Mouse (Mus musculus) liver, adult 2 months (tissue): ENCODE measurements around the gene Pusl1. TPM values are rescaled to one million over a fixed set of nuclear protein-coding genes. Genes with fewer than 3 reads are reported as not detected.

Source experiments
- DNase-seq: peaks from one replicate; pipeline ENCODE4 v3.0.0-alpha.2; 2011; ENCODE audit warnings: low read depth, low spot score; ENCODE audit errors: extremely low read depth
- H3K27ac ChIP-seq: fragments of 200-500 bp; replicated peaks from 2 replicates; pipeline ENCODE4 v1.5.1; 2012; ENCODE audit warnings: low read depth, mild to moderate bottlenecking, control low read depth, inconsistent platforms, low read length; ENCODE audit not compliant: insufficient read depth
- H3K27me3 ChIP-seq: fragments of 200-500 bp; 2 replicates; pipeline ENCODE4 v1.6.1; 2012; ENCODE audit warnings: mild to moderate bottlenecking, moderate library complexity, low read length, inconsistent platforms; ENCODE audit not compliant: control insufficient read depth, insufficient read depth
- H3K36me3 ChIP-seq: fragments of 200-500 bp; 2 replicates; pipeline ENCODE4 v1.6.1; 2012; ENCODE audit warnings: low read length, inconsistent platforms; ENCODE audit not compliant: control insufficient read depth, insufficient read depth
- H3K4me1 ChIP-seq: fragments of 200-500 bp; 2 replicates; pipeline ENCODE4 v1.6.1; 2011; ENCODE audit warnings: low read length; ENCODE audit not compliant: control insufficient read depth, insufficient read depth
- H3K4me3 ChIP-seq: fragments of 200-500 bp; 2 replicates; pipeline ENCODE4 v1.5.1; 2011; ENCODE audit warnings: low read depth, mild to moderate bottlenecking, control low read depth, low read length, moderate library complexity; ENCODE audit not compliant: insufficient read depth
- H3K79me2 ChIP-seq: fragments of 200-500 bp; 2 replicates; pipeline ENCODE4 v1.6.1; 2012; ENCODE audit warnings: inconsistent platforms, mild to moderate bottlenecking, low read length, moderate library complexity; ENCODE audit not compliant: control insufficient read depth, insufficient read depth
- H3K9ac ChIP-seq: fragments of 200-500 bp; 2 replicates; pipeline ENCODE4 v1.6.1; 2012; ENCODE audit warnings: low read depth, mild to moderate bottlenecking, control low read depth, inconsistent platforms, low read length
- CTCF ChIP-seq: fragments of 200-500 bp; IDR thresholded peaks from 2 replicates; pipeline ENCODE4 v1.5.1; 2011; ENCODE audit warnings: low read depth, low read length, control low read depth
- POLR2A ChIP-seq: fragments of 200-500 bp; IDR thresholded peaks from 2 replicates; pipeline ENCODE4 v1.6.1; 2011; ENCODE audit warnings: low read length, control low read depth; ENCODE audit not compliant: insufficient read depth; ENCODE audit errors: extremely low read depth
- WGBS: fragments of 180-500 bp; shearing (Covaris S2); methylation state at CpG from one replicate; pipeline ENCODE4 v1.1.7; 2018; 5-methylcytosine and 5-hydroxymethylcytosine counted together
- polyA plus RNA-seq: library from polyadenylated mRNA; depleted of rRNA; stranded (reverse); fragments of >200 nt; gene quantifications from 2 replicates; pipeline ENCODE4 v1.2.3, GENCODE M21; 2012
- total RNA-seq: library from RNA; depleted of rRNA; stranded (reverse); fragments of >200 nt; gene quantifications from 2 replicates; pipeline ENCODE4 v1.2.3, GENCODE M21; 2014

The Pusl1 gene
- total and polyA plus RNA-seq, 2 experiments: 13.6 to 33.5 TPM

- H3K9ac ChIP-seq: peak overlapping the region; percentile 76
- H3K27me3 ChIP-seq: no peaks in the 10 kb centered on the region
- peak overlapping the region; percentile 30 for H3K27ac ChIP-seq
- no peak for TF ChIP-seq CTCF
- TF ChIP-seq POLR2A: no peak
- WGBS: 4% methylated on average over 22 of the region's 22 CpGs
- DNase-seq: peak; percentile 57
- H3K36me3 ChIP-seq: peaks cover 4% of the 10 kb centered on the region; the same call in 1 of the 2 replicates
- peaks cover 4% of the 10 kb centered on the region; the same call in 1 of the 2 replicates for H3K79me2 ChIP-seq
- H3K4me1 ChIP-seq: peaks cover 10% of the 10 kb centered on the region
- H3K4me3 ChIP-seq: peak overlapping the region; percentile 90
Observed at GRCm38 (mm10) chr4:155868614-155869298, 22.8 kb downstream of the Pusl1 start.

GRCm38 (mm10) chr4:155863001-155863400, 28.6 kb downstream of the Pusl1 start, which contains the start of gene Tas1r3:
Gene Tas1r3, minus strand, starts transcription at chr4:155863362.
- Histone ChIP-seq H3K79me2 (no peaks in the 10 kb centered on the region), H3K4me3 (no peak within 1 kb of the TSS), H3K4me1 (no peaks in the 10 kb centered on the region), H3K27ac (no peak within 1 kb of the TSS), H3K36me3 (peaks cover 6% of the 10 kb centered on the region; the same call in 1 of the 2 replicates), H3K9ac (no peak within 1 kb of the TSS), H3K27me3 (no peaks in the 10 kb centered on the region)
- TF ChIP-seq CTCF: no peak
- TF ChIP-seq POLR2A: no peak
- no peak for DNase-seq
- WGBS: 78% methylated on average over 5 of the region's 5 CpGs

GRCm38 (mm10) chr4:155861787-155862186, 29.8 kb downstream of the Pusl1 start:
- peak; percentile 39 for DNase-seq

GRCm38 (mm10) chr4:155859318-155859717, 32.3 kb downstream of the Pusl1 start:
- WGBS: 70% methylated on average over 13 of the region's 13 CpGs
- DNase-seq: no peak
- H3K4me1 ChIP-seq: no peaks in the 10 kb centered on the region
- H3K4me3 ChIP-seq: no peak overlapping the region
- TF ChIP-seq POLR2A (no peak), CTCF (no peak)
- H3K27me3 ChIP-seq: no peaks in the 10 kb centered on the region
- H3K9ac ChIP-seq: no peak overlapping the region
- no peak overlapping the region for H3K27ac ChIP-seq
- H3K79me2 ChIP-seq: no peaks in the 10 kb centered on the region
- H3K36me3 ChIP-seq: peaks cover 7% of the 10 kb centered on the region; the same call in 1 of the 2 replicates

More at GRCm38 (mm10) chr4:155861787-155862186, 29.8 kb downstream of the Pusl1 start:
- TF ChIP-seq POLR2A: no peak
- no peak for TF ChIP-seq CTCF
- Histone ChIP-seq H3K27ac (no peak overlapping the region), H3K4me3 (no peak overlapping the region), H3K27me3 (no peaks in the 10 kb centered on the region), H3K9ac (no peak overlapping the region), H3K4me1 (no peaks in the 10 kb centered on the region), H3K36me3 (peaks cover 6% of the 10 kb centered on the region; the same call in 1 of the 2 replicates), H3K79me2 (no peaks in the 10 kb centered on the region)
- 64% methylated on average over 7 of the region's 7 CpGs for WGBS

- Histone ChIP-seq H3K79me2 (peaks cover 2% of the 10 kb centered on the region; the same call in 1 of the 2 replicates), H3K9ac (no peak overlapping the region), H3K27ac (no peak overlapping the region), H3K4me3 (no peak overlapping the region), H3K27me3 (no peaks in the 10 kb centered on the region), H3K4me1 (no peaks in the 10 kb centered on the region), H3K36me3 (peaks cover 7% of the 10 kb centered on the region; the same call in 1 of the 2 replicates)
- DNase-seq: no peak
- TF ChIP-seq CTCF (no peak), POLR2A (no peak)
- WGBS: 82% methylated on average over 3 of the region's 3 CpGs
Observed at GRCm38 (mm10) chr4:155856881-155857280, 34.7 kb downstream of the Pusl1 start.

GRCm38 (mm10) chr4:155856071-155856470, 35.5 kb downstream of the Pusl1 start:
- Histone ChIP-seq H3K27ac (no peak overlapping the region), H3K27me3 (no peaks in the 10 kb centered on the region), H3K36me3 (peaks cover 7% of the 10 kb centered on the region; the same call in 1 of the 2 replicates), H3K4me1 (peaks cover under 1% of the 10 kb centered on the region), H3K9ac (no peak overlapping the region), H3K4me3 (no peak overlapping the region), H3K79me2 (peaks cover 7% of the 10 kb centered on the region)
- WGBS: 93% methylated on average over 12 of the region's 12 CpGs
- no peak for DNase-seq
- TF ChIP-seq CTCF (no peak), POLR2A (no peak)
